Mouse (Mus musculus) limb, embryonic 14.5 days (tissue): ENCODE results near the gene Btn2a2. TPM values are rescaled to one million over a fixed set of nuclear protein-coding genes. Genes with fewer than 3 reads are reported as not detected.

ENCODE experiments used
- ATAC-seq: fragments of 200-750 bp; cut with Nextera tagmentation; 2 replicates; pipeline ENCODE4 v1.8.0; 2017; ENCODE audit warnings: low read depth, moderate number of reproducible peaks, moderate TSS enrichment; ENCODE audit not compliant: low FRiP score
- DNase-seq: peaks from one replicate; pipeline ENCODE4 v3.0.0-alpha.2; 2015; ENCODE audit warnings: low spot score
- H3K27ac ChIP-seq: fragments of 300-500 bp; sonication (generic); replicated peaks from 2 replicates; pipeline ENCODE4 v1.5.1; 2014; ENCODE audit warnings: low read depth, mild to moderate bottlenecking, low read length, moderate library complexity, mixed read lengths
- H3K27me3 ChIP-seq: fragments of 300-500 bp; sonication (generic); 2 replicates; pipeline ENCODE4 v1.6.1; 2014; ENCODE audit warnings: low read length, mixed read lengths; ENCODE audit not compliant: control insufficient read depth, insufficient read depth
- H3K36me3 ChIP-seq: fragments of 300-500 bp; sonication (generic); 2 replicates; pipeline ENCODE4 v1.6.1; 2014; ENCODE audit warnings: mild to moderate bottlenecking, low read length, moderate library complexity, mixed read lengths; ENCODE audit not compliant: control insufficient read depth, insufficient read depth
- H3K4me1 ChIP-seq: fragments of 300-500 bp; sonication (generic); 2 replicates; pipeline ENCODE4 v1.6.1; 2014; ENCODE audit warnings: antibody characterized with exemption, low read length, mixed read lengths; ENCODE audit not compliant: control insufficient read depth, insufficient read depth
- H3K4me2 ChIP-seq: fragments of 300-500 bp; sonication (generic); replicated peaks from 2 replicates; pipeline ENCODE4 v1.6.1; 2014; ENCODE audit warnings: low read depth, mild to moderate bottlenecking, low read length, moderate library complexity; ENCODE audit not compliant: severe bottlenecking
- H3K4me3 ChIP-seq: fragments of 300-500 bp; sonication (generic); replicated peaks from 2 replicates; pipeline ENCODE4 v1.5.1; 2014; ENCODE audit warnings: low read length
- H3K9ac ChIP-seq: fragments of 300-500 bp; sonication (generic); 2 replicates; pipeline ENCODE4 v1.6.1; 2014; ENCODE audit warnings: mild to moderate bottlenecking, low read depth, low read length, moderate library complexity; ENCODE audit not compliant: severe bottlenecking
- H3K9me3 ChIP-seq: fragments of 300-500 bp; sonication (generic); 2 replicates; pipeline ENCODE4 v1.6.1; 2016; ENCODE audit warnings: low read length; ENCODE audit not compliant: control insufficient read depth
- POLR2A ChIP-seq: fragments of 200-500 bp; IDR thresholded peaks from 2 replicates; pipeline ENCODE4 v1.8.0; 2012; ENCODE audit warnings: inconsistent platforms, mild to moderate bottlenecking, moderate library complexity, borderline replicate concordance; ENCODE audit not compliant: insufficient read depth, insufficient read length; ENCODE audit errors: extremely low read depth
- WGBS: fragments of 180-500 bp; shearing (Covaris S2); extraction: QIAGEN DNeasy Blood & Tissue Kit; methylation state at CpG from one replicate; pipeline ENCODE4 v1.1.7; 2014; 5-methylcytosine and 5-hydroxymethylcytosine counted together
- polyA plus RNA-seq, 2 experiments: library from polyadenylated mRNA; depleted of rRNA in 1 of 2; stranded (reverse) in 1 of 2; unstranded in 1 of 2; fragments of >200 nt; fragmentation: Nextera tagmentation in 1 of 2; extraction: Ambion mirVana in 1 of 2; gene quantifications; 2 replicates each; pipeline versions ENCODE4 v1.2.1 to v1.2.3; 2012 to 2014

Gene Btn2a2
- polyA plus RNA-seq, 2 experiments = 0.62 to 0.89 TPM

DNA sequence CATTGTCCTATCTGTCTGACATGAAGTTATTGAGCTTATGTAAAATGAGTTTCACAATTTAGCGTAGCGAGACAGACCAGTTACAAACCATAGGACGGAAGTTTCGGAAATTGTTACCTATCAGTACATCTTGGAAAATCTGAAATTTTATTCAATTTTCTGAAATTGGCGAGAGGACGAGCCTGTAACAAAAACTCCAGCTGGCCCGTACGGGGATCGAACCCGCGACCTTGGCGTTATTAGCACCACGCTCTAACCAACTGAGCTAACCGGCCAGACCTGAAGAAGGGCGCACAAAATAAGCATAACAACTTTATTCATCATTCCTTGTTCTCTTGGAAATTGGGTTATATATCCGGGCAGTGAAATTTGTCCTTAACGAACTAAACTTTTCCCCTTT is 50.7 kb downstream of the Btn2a2 start:
- WGBS = under 1% methylated on average over 17 of the region's 17 CpGs
- H3K27ac ChIP-seq = peak overlapping the region; percentile 45; the same call in 1 of the 2 replicates
- peak overlapping the region; percentile 43 for H3K4me2 ChIP-seq
- H3K9me3 ChIP-seq = no peaks in the 10 kb centered on the region
- H3K27me3 ChIP-seq = no peaks in the 10 kb centered on the region
- H3K4me3 ChIP-seq = peak overlapping the region; percentile 49
- no peaks in the 10 kb centered on the region for H3K36me3 ChIP-seq
- H3K9ac ChIP-seq = peak overlapping the region; percentile 47
- DNase-seq (peak; percentile 93), ATAC-seq (peak; percentile 86)
- no peaks in the 10 kb centered on the region for H3K4me1 ChIP-seq
- no peak for TF ChIP-seq POLR2A

DNA sequence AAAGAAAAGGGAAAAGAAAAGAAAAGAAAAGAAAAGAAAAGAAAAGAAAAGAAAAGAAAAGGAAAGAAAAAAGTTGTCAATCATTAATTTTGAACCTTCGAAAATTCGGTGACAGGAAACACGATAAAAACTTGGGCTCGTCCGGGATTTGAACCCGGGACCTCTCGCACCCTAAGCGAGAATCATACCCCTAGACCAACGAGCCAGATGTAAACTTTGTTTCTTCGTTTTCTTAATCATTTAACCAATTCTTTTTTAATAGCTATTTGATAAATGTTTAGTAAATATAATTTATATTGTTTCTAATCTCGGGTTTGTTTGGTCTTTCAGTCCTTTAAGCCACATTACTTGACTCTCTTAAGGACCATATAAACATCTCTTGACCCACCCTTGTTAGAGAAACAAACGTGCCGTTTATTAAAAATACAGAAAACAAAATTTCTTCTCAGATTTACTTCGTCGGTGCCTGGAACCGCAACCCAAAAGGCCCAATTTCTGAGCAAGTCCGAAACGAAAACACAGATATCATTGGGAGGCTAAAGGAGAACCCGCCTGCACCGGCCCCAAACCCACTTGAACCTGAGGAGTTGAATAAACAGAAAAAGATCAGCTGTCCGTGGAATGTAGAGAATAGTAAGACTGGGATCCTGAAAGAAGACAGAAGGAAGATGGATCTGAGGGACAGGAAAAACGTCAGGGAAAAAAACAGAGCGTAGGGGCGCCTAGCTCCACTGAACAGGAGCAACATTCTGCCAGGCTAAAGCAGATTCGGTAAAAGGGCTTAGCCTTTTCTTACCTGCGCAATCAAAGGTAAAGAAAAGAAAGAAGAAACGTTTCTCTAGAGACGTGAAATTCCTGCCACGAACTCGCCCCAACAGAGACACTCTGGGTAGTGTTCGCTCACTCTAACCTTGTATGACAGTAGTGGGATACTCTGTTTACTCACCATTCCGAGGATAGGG is 51.5 kb downstream of the Btn2a2 start:
- peak; percentile 73 for DNase-seq
- peak overlapping the region; percentile 47 for H3K9ac ChIP-seq
- peak overlapping the region; percentile 49 for H3K4me3 ChIP-seq
- no peaks in the 10 kb centered on the region for H3K36me3 ChIP-seq
- peak overlapping the region; percentile 45 for H3K27ac ChIP-seq
- H3K4me1 ChIP-seq = no peaks in the 10 kb centered on the region
- H3K27me3 ChIP-seq = no peaks in the 10 kb centered on the region
- 1% methylated on average over 32 of the region's 32 CpGs for WGBS
- no peaks in the 10 kb centered on the region for H3K9me3 ChIP-seq
- peak overlapping the region; percentile 43 for H3K4me2 ChIP-seq
- ATAC-seq = peak; percentile 23; the same call in 1 of the 2 replicates
- no peak for TF ChIP-seq POLR2A

- Histone ChIP-seq H3K4me1 (no peaks in the 10 kb centered on the region), H3K9me3 (no peaks in the 10 kb centered on the region), H3K27me3 (no peaks in the 10 kb centered on the region), H3K9ac (no peak overlapping the region), H3K4me3 (peak overlapping the region; percentile 34), H3K4me2 (peak overlapping the region; percentile 55), H3K27ac (no peak overlapping the region), H3K36me3 (no peaks in the 10 kb centered on the region)
- no peak for ATAC-seq
- WGBS = 1% methylated on average over 11 of the region's 11 CpGs
- TF ChIP-seq POLR2A = no peak
- DNase-seq = peak; percentile 71
These were observed 52.4 kb downstream of the Btn2a2 start for GRCm38 (mm10) chr13:23436231-23436661.

DNA sequence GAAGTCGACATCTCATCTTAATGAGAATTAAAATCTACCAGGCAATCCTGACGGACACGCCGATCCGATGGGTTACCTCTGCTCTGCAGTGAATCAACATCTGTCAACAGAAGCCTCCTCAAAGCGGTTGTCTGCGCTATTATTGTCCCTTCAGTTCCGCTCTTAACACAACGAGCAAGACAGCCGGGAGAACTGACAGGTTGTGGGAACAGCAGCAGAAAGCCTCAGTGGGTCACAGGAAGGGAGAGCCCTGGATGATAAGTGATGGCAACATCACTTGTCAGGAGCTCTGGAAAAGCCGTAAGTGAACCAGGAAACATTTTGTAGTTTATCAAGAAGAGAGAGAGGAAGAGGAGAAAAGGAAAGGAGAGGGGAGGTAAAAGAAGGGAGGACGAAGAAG is 53.0 kb downstream of the Btn2a2 start:
- Histone ChIP-seq H3K4me1 (no peaks in the 10 kb centered on the region), H3K9ac (peak overlapping the region; percentile 40), H3K27me3 (no peaks in the 10 kb centered on the region), H3K9me3 (no peaks in the 10 kb centered on the region), H3K36me3 (no peaks in the 10 kb centered on the region), H3K4me2 (peak overlapping the region; percentile 55), H3K27ac (no peak overlapping the region), H3K4me3 (peak overlapping the region; percentile 34)
- DNase-seq = no peak
- TF ChIP-seq POLR2A = no peak
- ATAC-seq = no peak
- WGBS = 2% methylated on average over 12 of the region's 12 CpGs

DNA sequence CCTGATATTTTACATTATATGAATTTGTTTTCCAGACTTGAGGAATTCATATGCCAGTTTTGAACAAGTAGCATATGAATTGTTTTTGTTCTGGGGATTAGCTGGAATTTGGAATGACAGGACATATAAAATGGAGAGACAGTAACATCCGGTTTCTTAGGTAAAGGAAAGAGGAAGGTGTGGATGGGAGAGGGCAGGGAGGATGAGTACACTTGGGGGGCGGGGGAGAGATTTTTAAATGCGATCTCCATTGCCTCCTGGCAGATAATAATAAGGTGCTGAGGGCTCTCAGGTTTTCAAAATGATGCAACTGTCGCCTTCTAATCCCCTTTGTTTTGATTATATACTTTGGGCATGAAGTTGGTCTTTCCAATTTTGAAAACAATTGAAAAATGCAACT is 53.4 kb downstream of the Btn2a2 start:
- no peak overlapping the region for H3K27ac ChIP-seq
- 21% methylated on average over 4 of the region's 4 CpGs for WGBS
- peak overlapping the region; percentile 34 for H3K4me3 ChIP-seq
- H3K9me3 ChIP-seq = no peaks in the 10 kb centered on the region
- peak overlapping the region; percentile 55 for H3K4me2 ChIP-seq
- H3K9ac ChIP-seq = peak overlapping the region; percentile 40
- ATAC-seq (no peak), DNase-seq (no peak)
- no peaks in the 10 kb centered on the region for H3K27me3 ChIP-seq
- no peak for TF ChIP-seq POLR2A
- no peaks in the 10 kb centered on the region for H3K4me1 ChIP-seq
- H3K36me3 ChIP-seq = no peaks in the 10 kb centered on the region
